8 mouse cellular contexts compared by ENCODE assay signal in the genomic region with DNA sequence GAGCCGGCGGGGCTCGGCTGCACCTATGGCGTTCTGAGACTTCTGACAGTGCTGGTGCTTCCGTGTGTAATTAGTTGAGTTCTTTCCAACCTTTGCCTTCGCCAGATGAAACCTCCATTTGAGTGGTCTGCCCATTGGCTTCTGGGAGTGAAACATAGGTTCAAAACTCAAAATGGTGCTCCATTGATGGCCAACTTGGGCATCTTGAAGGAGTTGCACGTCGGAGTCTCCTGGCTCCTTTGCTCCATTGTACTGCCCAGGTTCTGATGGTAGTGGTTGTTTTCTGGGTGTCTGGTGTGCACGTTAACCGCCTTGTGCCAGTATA. TPM values are rescaled to one million over a fixed set of nuclear protein-coding genes. Genes with fewer than 3 reads are reported as not detected.
DNase-seq lines count a peak whose midpoint lies in the region; ATAC-seq and TF ChIP-seq lines count a peak whose summit lies in the region.

No protein-coding gene starts in this region.

- peak overlapping the region; percentile 98 for H3K27ac ChIP-seq in heart, embryonic 15.5 days
- no peak overlapping the region for H3K27ac ChIP-seq in ES-E14 (ENCODE audit: insufficient read depth, low read depth, low read length, poor library complexity, severe bottlenecking)
- H3K27ac ChIP-seq in forebrain, embryonic 16.5 days (ENCODE audit: low read length), result peak overlapping the region; percentile 97
- H3K27ac ChIP-seq in liver, postnatal 0 days (ENCODE audit: low read depth), result no peak overlapping the region

- TF ChIP-seq EP300 in liver, postnatal 0 days (IDR thresholded peaks at IDR 0.05; ENCODE audit: low read depth), result no peak

- no peak for ATAC-seq in heart, embryonic 15.5 days (replicated peaks; ENCODE audit: insufficient number of reproducible peaks, insufficient read depth, low FRiP score, low read depth)
- ATAC-seq in forebrain, embryonic 16.5 days, result no peak
- ATAC-seq in liver, postnatal 0 days, result no peak
- no peak for ATAC-seq in CD4-positive, CD25-positive, alpha-beta regulatory T cell, adult 4 months

- in situ Hi-C loops in ES-E14 (cut with MboI; ENCODE audit: low sequenced_read_pairs in 2 of 2, unreplicated experiment in 2 of 2), result no loop called here

- WGBS in heart, embryonic 15.5 days, result 12% methylated on average over 10 of the region's 10 CpGs
- 3% methylated on average over 10 of the region's 10 CpGs for WGBS in forebrain, embryonic 16.5 days
- 13% methylated on average over 10 of the region's 10 CpGs for WGBS in liver, postnatal 0 days (ENCODE audit: insufficient replicate concordance)

- TF ChIP-seq CTCF in liver, postnatal 0 days (IDR thresholded peaks at IDR 0.05; ENCODE audit: low read depth), result no peak

- peak overlapping the region; percentile 81 for H3K4me2 ChIP-seq in heart, embryonic 15.5 days
- H3K4me2 ChIP-seq in forebrain, embryonic 16.5 days (ENCODE audit: low read length), result peak overlapping the region; percentile 90
- H3K4me2 ChIP-seq in liver, postnatal 0 days (ENCODE audit: low read depth, low read length), result peak overlapping the region; percentile 81

- H3K27me3 ChIP-seq in heart, embryonic 15.5 days, result peaks cover 14% of the 10 kb centered on the region; the same call in 1 of the 2 replicates
- H3K27me3 ChIP-seq in forebrain, embryonic 16.5 days (replicated peaks; ENCODE audit: control insufficient read depth, insufficient read depth, low read length), result no peaks in the 10 kb centered on the region
- H3K27me3 ChIP-seq in liver, postnatal 0 days (ENCODE audit: insufficient read depth, low read length), result peaks cover 11% of the 10 kb centered on the region

- no peak for DNase-seq in heart, adult 8-10 months (ENCODE audit: low spot score)
- no peak for DNase-seq in ES-E14 (ENCODE audit: low read depth, low spot score)
- no peak for DNase-seq in liver, postnatal 0 days
- no peak for DNase-seq in cerebellum, adult 9-11 months
- no peak for DNase-seq in spleen, postnatal 14 days (ENCODE audit: low spot score in 2 of 2)

- H3K4me1 ChIP-seq in heart, embryonic 15.5 days (replicated peaks), result peaks cover 34% of the 10 kb centered on the region
- peaks cover 3 to 4% of the 10 kb centered on the region in 2 experiments; a peak in 3 of 4 replicates for H3K4me1 ChIP-seq in ES-E14 (ENCODE audit: control insufficient read depth in 2 of 2, insufficient read depth in 2 of 2, low read length in 2 of 2, poor library complexity in 1 of 2)
- H3K4me1 ChIP-seq in forebrain, embryonic 16.5 days (replicated peaks; ENCODE audit: control insufficient read depth, insufficient read depth, low read length), result peaks cover 39% of the 10 kb centered on the region
- peaks cover 31% of the 10 kb centered on the region for H3K4me1 ChIP-seq in liver, postnatal 0 days (ENCODE audit: insufficient read depth)

- peak overlapping the region; percentile 92 for H3K4me3 ChIP-seq in heart, embryonic 15.5 days
- H3K4me3 ChIP-seq in ES-E14 (ENCODE audit: insufficient read depth in 1 of 2, low read depth in 1 of 2, low read length in 2 of 2, poor library complexity in 1 of 2, severe bottlenecking in 1 of 2), result peak overlapping the region; percentile 85 to 97
- H3K4me3 ChIP-seq in forebrain, embryonic 16.5 days (replicated peaks; ENCODE audit: low read length), result peak overlapping the region; percentile 67
- H3K4me3 ChIP-seq in liver, postnatal 0 days (ENCODE audit: low read depth, low read length), result peak overlapping the region; percentile 80

- H3K9me3 ChIP-seq in heart, embryonic 15.5 days (replicated peaks), result no peaks in the 10 kb centered on the region
- no peaks in the 10 kb centered on the region for H3K9me3 ChIP-seq in ES-E14 (ENCODE audit: control insufficient read depth, insufficient read depth, low read depth, low read length)
- no peaks in the 10 kb centered on the region for H3K9me3 ChIP-seq in forebrain, embryonic 16.5 days (ENCODE audit: control insufficient read depth, low read length)
- no peaks in the 10 kb centered on the region for H3K9me3 ChIP-seq in liver, postnatal 0 days (ENCODE audit: low read length)

- peak overlapping the region; percentile 95 for H3K9ac ChIP-seq in heart, embryonic 15.5 days
- H3K9ac ChIP-seq in ES-E14 (ENCODE audit: insufficient read depth, low read depth, low read length, poor library complexity, severe bottlenecking), result peak overlapping the region; percentile 91
- peak overlapping the region; percentile 86 for H3K9ac ChIP-seq in forebrain, embryonic 16.5 days (replicated peaks; ENCODE audit: low read depth, low read length)
- peak overlapping the region; percentile 90 for H3K9ac ChIP-seq in liver, postnatal 0 days (replicated peaks)

- no peaks in the 10 kb centered on the region for H3K36me3 ChIP-seq in heart, embryonic 15.5 days
- no peaks in the 10 kb centered on the region for H3K36me3 ChIP-seq in ES-E14 (ENCODE audit: control insufficient read depth, insufficient read depth, low read length, poor library complexity, severe bottlenecking)
- H3K36me3 ChIP-seq in forebrain, embryonic 16.5 days (ENCODE audit: control insufficient read depth, insufficient read depth), result no peaks in the 10 kb centered on the region
- H3K36me3 ChIP-seq in liver, postnatal 0 days (replicated peaks; ENCODE audit: insufficient read depth, low read length), result no peaks in the 10 kb centered on the region

TF ChIP-seq in ES-E14, 5 proteins besides CTCF, POLR2A, EP300 and RAD21:
- no peak for TF ChIP-seq HCFC1 (IDR thresholded peaks at IDR 0.05; ENCODE audit: borderline replicate concordance, insufficient read depth, low read length)
- no peak for TF ChIP-seq CHD2 (IDR thresholded peaks at IDR 0.05; ENCODE audit: low read depth, low read length)
- no peak for TF ChIP-seq ZNF384 (IDR thresholded peaks at IDR 0.05; ENCODE audit: low read depth, low read length)
- TF ChIP-seq MAFK (IDR thresholded peaks at IDR 0.05; ENCODE audit: insufficient read depth, low read depth, low read length), result no peak
- TF ChIP-seq ZC3H11A (IDR thresholded peaks at IDR 0.05; ENCODE audit: borderline replicate concordance, low read depth, low read length), result no peak

RNA-seq across cellular contexts. Expression of a gene that starts 1.9 kb away (rescaled TPM):
- 6.6 and 7.3 TPM in 2 replicates for polyA plus RNA-seq in heart, embryonic 15.5 days (2015; fragmentation: Nextera tagmentation; extraction: Ambion mirVana)
- 10 to 100 TPM; 27.0 to 32.1 (median 29.7) TPM for total RNA-seq in heart, adult 8-10 months (2022)
- total RNA-seq in ES-E14 (2012; rRNA removed), result 21.5 and 32.4 TPM in 2 replicates
- 28.0 and 29.7 TPM in 2 replicates for polyA plus RNA-seq in forebrain, embryonic 16.5 days (2015; fragmentation: Nextera tagmentation; extraction: Ambion mirVana)
- 2.8 and 3.0 TPM in 2 replicates for polyA plus RNA-seq in liver, postnatal 0 days (2015; fragmentation: Nextera tagmentation; extraction: Ambion mirVana)
- 10 to 100 TPM; 19.6 to 21.4 TPM for polyA plus RNA-seq in CD4-positive, CD25-positive, alpha-beta regulatory T cell, adult 4 months (2017; shearing (Covaris generic))

Comparison
In these comparisons a context has a peak if more than half of its experiments do, and no peak if none do; other contexts are left out.
1. H3K27ac ChIP-seq: peak in heart, embryonic 15.5 days (single experiment) and forebrain, embryonic 16.5 days (single experiment); none in ES-E14 (single experiment) and liver, postnatal 0 days (single experiment).
2. Peak in every context shown above with its lines, with median percentiles within 50 percentile points of each other: H3K4me2 ChIP-seq, H3K4me3 ChIP-seq and H3K9ac ChIP-seq.